Mouse (Mus musculus) embryonic facial prominence, embryonic 11.5 days (tissue): Measurements from ENCODE around the gene Robo1. TPM values are rescaled to one million over a fixed set of nuclear protein-coding genes. Genes with fewer than 3 reads are reported as not detected.
A peak's percentile ranks its signal among the peaks of the same experiment; 100 is the strongest.

ENCODE experiments used
- ATAC-seq: fragments of 200-750 bp; cut with Nextera tagmentation; replicated peaks from 2 replicates; pipeline ENCODE4 v1.8.0; 2017; ENCODE audit warnings: low read depth; ENCODE audit not compliant: insufficient number of reproducible peaks, low FRiP score, low TSS enrichment
- DNase-seq: peaks from one replicate; pipeline ENCODE4 v3.0.0-alpha.2; 2015; ENCODE audit warnings: low spot score
- H3K27ac ChIP-seq: fragments of 300-500 bp; sonication (generic); replicated peaks from 2 replicates; pipeline ENCODE4 v1.5.1; 2014; ENCODE audit warnings: mild to moderate bottlenecking, low read depth, low read length, control low read depth
- H3K27me3 ChIP-seq: fragments of 300-500 bp; sonication (generic); 2 replicates; pipeline ENCODE4 v1.6.1; 2014; ENCODE audit warnings: mild to moderate bottlenecking, low read length, moderate library complexity, mixed read lengths; ENCODE audit not compliant: control insufficient read depth, insufficient read depth
- H3K36me3 ChIP-seq: fragments of 300-500 bp; sonication (generic); replicated peaks from 2 replicates; pipeline ENCODE4 v1.6.1; 2014; ENCODE audit warnings: low read depth, mild to moderate bottlenecking, low read length, moderate library complexity, mixed read lengths; ENCODE audit not compliant: control insufficient read depth, insufficient read depth
- H3K4me1 ChIP-seq: fragments of 300-500 bp; sonication (generic); 2 replicates; pipeline ENCODE4 v1.6.1; 2014; ENCODE audit warnings: low read length, mixed read lengths; ENCODE audit not compliant: control insufficient read depth, insufficient read depth
- H3K4me2 ChIP-seq: fragments of 300-500 bp; sonication (generic); 2 replicates; pipeline ENCODE4 v1.6.1; 2014; ENCODE audit warnings: low read depth, mild to moderate bottlenecking, control low read depth, low read length, moderate library complexity
- H3K4me3 ChIP-seq: fragments of 300-500 bp; sonication (generic); 2 replicates; pipeline ENCODE4 v1.5.1; 2014; ENCODE audit warnings: low read depth, low read length, control low read depth
- H3K9ac ChIP-seq: fragments of 300-500 bp; sonication (generic); replicated peaks from 2 replicates; pipeline ENCODE4 v1.6.1; 2014; ENCODE audit warnings: mild to moderate bottlenecking, control low read depth, low read length
- H3K9me3 ChIP-seq: fragments of 300-500 bp; sonication (generic); replicated peaks from 2 replicates; pipeline ENCODE4 v1.6.1; 2016; ENCODE audit warnings: mild to moderate bottlenecking, low read length, inconsistent platforms, mixed read lengths; ENCODE audit not compliant: control insufficient read depth
- WGBS: fragments of 180-500 bp; shearing (Covaris S2); extraction: QIAGEN DNeasy Blood & Tissue Kit; methylation state at CpG from one replicate; pipeline ENCODE4 v1.1.7; 2014; 5-methylcytosine and 5-hydroxymethylcytosine counted together
- polyA plus RNA-seq: library from polyadenylated mRNA; unstranded; fragments of >200 nt; fragmentation: Nextera tagmentation; extraction: Ambion mirVana; gene quantifications from 2 replicates; pipeline ENCODE4 v1.2.1, GENCODE M21; 2014

The Robo1 gene
- polyA plus RNA-seq, 1 experiment from 2014 or later: 50.0 TPM

DNA sequence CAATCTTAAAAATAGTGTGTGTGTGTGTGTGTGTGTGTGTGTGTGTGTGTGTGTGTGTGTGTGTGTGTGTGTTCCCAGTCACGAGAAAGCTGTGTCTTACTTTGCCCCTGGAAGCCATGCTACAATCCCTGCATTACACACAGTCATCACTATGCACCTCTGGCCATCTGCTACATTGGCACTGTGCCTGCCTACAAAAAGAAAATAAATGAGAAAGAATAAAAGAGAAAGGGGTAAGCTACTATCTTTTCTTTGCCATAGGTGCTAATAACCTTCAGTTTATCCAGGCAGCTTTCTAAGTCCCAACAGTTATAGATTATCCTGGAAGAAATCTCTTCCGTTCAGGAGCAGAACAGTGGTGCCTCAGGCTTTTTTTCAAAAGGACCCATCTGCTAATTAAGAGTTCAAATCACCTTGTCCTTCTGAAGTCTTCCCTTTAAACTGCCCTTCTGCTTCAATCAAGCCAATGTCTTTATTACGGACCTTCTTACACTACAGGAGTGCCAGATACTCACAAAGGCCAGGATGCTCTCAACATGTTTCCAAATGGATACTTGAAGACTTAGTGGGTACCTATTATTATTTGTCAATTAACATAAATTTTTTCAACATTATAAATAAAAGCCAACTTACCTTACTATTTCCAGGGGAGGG is 277.2 kb downstream of the Robo1 start:
- H3K4me1 ChIP-seq: no peaks in the 10 kb centered on the region
- H3K4me2 ChIP-seq: no peak overlapping the region
- no peaks in the 10 kb centered on the region for H3K27me3 ChIP-seq
- H3K4me3 ChIP-seq: no peak overlapping the region
- H3K36me3 ChIP-seq: no peaks in the 10 kb centered on the region
- no peak overlapping the region for H3K9ac ChIP-seq
- DNase-seq: no peak
- no peak overlapping the region for H3K27ac ChIP-seq
- no peaks in the 10 kb centered on the region for H3K9me3 ChIP-seq
- no peak for ATAC-seq
- 65% methylated on average over 3 of the region's 3 CpGs for WGBS

DNA sequence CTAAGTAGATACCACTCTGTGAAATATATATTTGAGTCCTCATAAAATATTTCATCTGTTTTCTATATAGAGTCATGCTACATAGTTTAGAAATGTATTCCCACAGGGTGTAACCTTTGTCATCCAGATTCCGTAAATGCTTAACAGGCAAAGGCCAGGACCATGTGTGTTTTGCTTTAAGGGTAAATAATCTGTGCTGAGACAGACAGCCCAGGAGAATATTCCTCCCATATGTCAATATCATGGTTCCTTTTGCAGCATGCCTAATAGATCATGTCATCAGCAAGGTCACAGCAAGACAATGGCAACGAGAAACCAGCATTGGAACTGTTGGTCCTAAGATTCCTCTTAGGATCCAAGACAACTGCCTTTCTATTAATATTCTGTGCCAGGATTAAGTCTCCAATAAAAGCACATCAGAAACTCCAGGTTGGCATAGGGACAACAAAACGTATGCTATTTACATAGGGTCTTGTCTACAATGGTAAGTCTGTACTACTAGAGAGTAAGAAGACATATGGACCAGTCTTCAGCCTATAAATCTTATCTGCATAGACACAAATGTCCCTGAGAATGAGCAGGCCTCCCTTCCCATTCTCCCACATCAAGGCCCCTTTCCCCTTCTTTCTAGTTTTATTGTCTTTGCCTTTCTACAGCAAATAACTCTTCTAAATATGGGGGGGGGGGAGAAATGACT is 279.4 kb downstream of the Robo1 start:
- Histone ChIP-seq H3K9ac (no peak overlapping the region), H3K4me3 (no peak overlapping the region), H3K4me1 (no peaks in the 10 kb centered on the region), H3K27me3 (no peaks in the 10 kb centered on the region), H3K9me3 (no peaks in the 10 kb centered on the region), H3K27ac (no peak overlapping the region), H3K36me3 (no peaks in the 10 kb centered on the region), H3K4me2 (no peak overlapping the region)
- WGBS: 43% methylated on average over 3 of the region's 3 CpGs
- ATAC-seq (0 out of 2 replicates have a peak, but pooled peaks have one; percentile 39), DNase-seq (peak; percentile 53)

DNA sequence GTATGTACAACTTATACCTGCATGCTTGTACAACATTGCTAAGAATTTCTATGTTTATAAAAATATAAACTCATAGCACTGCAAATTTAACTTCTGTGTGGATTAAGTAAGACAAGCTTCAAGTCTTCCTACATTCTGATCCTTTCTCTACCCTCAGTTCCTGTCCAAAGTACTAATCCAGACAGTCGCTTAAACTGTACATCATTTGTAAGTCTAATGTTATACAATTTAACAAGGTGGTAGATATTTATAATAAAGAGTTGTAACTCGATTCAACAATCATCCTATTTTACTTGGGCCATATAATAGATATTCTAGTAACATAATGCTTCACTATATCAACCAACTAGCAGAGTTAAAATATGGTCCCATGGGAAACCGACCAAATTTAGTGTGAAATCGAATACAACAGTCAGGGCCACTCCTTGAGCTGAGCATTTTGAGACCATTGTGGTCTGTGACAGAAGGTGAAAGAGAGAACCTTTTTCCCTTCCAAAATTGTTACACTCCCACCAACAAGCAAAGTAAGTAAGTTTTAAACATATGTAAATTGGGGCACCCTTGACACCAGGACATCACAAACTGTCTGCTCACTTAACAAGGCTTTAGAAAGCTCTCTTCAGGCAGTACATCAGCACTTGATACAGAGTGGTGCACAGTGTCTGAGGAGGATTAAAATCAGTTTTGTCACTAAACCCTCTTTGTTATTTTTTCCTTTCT is 295.5 kb downstream of the Robo1 start:
- no peak overlapping the region for H3K4me3 ChIP-seq
- no peaks in the 10 kb centered on the region for H3K9me3 ChIP-seq
- no peak for DNase-seq
- no peaks in the 10 kb centered on the region for H3K36me3 ChIP-seq
- 71% methylated on average over 4 of the region's 4 CpGs for WGBS
- H3K27me3 ChIP-seq: no peaks in the 10 kb centered on the region
- no peak overlapping the region for H3K9ac ChIP-seq
- H3K4me1 ChIP-seq: no peaks in the 10 kb centered on the region
- H3K27ac ChIP-seq: no peak overlapping the region
- ATAC-seq: no peak
- H3K4me2 ChIP-seq: no peak overlapping the region

DNA sequence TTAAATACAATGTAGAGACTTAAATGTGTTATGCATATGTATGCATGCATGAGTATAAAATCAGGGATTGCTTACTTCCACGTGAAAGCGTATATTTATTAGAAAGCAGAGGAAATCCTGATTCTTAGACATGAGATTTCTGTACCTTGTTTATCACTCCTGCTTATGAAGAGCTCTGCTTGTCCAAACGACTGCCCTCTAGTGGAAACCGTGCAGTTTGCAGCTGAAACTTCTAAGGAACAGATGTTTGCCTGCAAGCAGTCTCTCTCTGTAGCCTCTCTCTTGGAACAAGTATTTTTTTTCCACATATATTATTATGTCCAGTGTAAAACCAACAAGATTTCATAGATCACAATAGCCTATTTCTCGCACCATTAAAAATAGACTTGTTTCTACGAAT is 297.0 kb downstream of the Robo1 start:
- ATAC-seq: no peak
- Histone ChIP-seq H3K4me3 (no peak overlapping the region), H3K9me3 (no peaks in the 10 kb centered on the region), H3K27ac (no peak overlapping the region), H3K4me2 (no peak overlapping the region), H3K27me3 (no peaks in the 10 kb centered on the region), H3K36me3 (no peaks in the 10 kb centered on the region), H3K4me1 (no peaks in the 10 kb centered on the region), H3K9ac (no peak overlapping the region)
- DNase-seq: peak; percentile 93
- WGBS: 21% methylated on average over 6 of the region's 6 CpGs

DNA sequence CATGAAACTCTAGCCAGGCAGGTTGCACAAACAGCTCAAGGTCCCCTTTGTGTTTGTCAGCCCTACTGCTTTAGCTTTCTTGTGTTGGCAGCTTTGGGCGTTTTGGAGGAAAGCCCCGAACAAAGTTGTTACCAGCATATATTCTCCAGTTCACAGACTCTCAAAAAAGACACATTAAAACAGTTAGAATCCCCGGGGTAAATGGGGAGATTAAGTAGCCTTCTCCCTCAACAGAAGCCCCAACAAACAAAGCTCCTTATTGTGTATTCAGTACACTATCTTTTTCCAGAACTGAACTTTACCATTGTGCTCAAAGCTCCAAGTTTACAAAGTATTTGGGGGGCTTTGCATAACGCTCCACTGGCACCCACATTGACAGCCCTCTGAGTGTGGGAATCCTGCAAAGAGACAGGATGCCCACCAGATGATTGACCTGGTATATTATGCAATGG is 302.6 kb downstream of the Robo1 start:
- Histone ChIP-seq H3K27me3 (no peaks in the 10 kb centered on the region), H3K4me1 (no peaks in the 10 kb centered on the region), H3K4me2 (no peak overlapping the region), H3K9me3 (no peaks in the 10 kb centered on the region), H3K36me3 (no peaks in the 10 kb centered on the region), H3K27ac (no peak overlapping the region), H3K4me3 (no peak overlapping the region), H3K9ac (no peak overlapping the region)
- 16% methylated on average over 4 of the region's 4 CpGs for WGBS
- no peak for ATAC-seq
- peak; percentile 6 for DNase-seq

- no peak for ATAC-seq
- DNase-seq: peak; percentile 69
- Histone ChIP-seq H3K4me3 (no peak overlapping the region), H3K4me2 (no peak overlapping the region), H3K4me1 (no peaks in the 10 kb centered on the region), H3K36me3 (no peaks in the 10 kb centered on the region), H3K9me3 (no peaks in the 10 kb centered on the region), H3K27me3 (no peaks in the 10 kb centered on the region), H3K9ac (no peak overlapping the region), H3K27ac (no peak overlapping the region)
- 8% methylated on average over 1 of the region's 1 CpGs for WGBS
These were observed 306.8 kb downstream of the Robo1 start for GRCm38 (mm10) chr16:72614898-72615297.

- no peaks in the 10 kb centered on the region for H3K9me3 ChIP-seq
- no peaks in the 10 kb centered on the region for H3K36me3 ChIP-seq
- no peak overlapping the region for H3K27ac ChIP-seq
- DNase-seq (peak; percentile 18), ATAC-seq (0 out of 2 replicates have a peak, but pooled peaks have one; percentile 59)
- H3K4me1 ChIP-seq: no peaks in the 10 kb centered on the region
- no peaks in the 10 kb centered on the region for H3K27me3 ChIP-seq
- 49% methylated on average over 2 of the region's 2 CpGs for WGBS
- no peak overlapping the region for H3K9ac ChIP-seq
- H3K4me3 ChIP-seq: no peak overlapping the region
- no peak overlapping the region for H3K4me2 ChIP-seq
These were observed 307.3 kb downstream of the Robo1 start for GRCm38 (mm10) chr16:72615360-72615759.

DNA sequence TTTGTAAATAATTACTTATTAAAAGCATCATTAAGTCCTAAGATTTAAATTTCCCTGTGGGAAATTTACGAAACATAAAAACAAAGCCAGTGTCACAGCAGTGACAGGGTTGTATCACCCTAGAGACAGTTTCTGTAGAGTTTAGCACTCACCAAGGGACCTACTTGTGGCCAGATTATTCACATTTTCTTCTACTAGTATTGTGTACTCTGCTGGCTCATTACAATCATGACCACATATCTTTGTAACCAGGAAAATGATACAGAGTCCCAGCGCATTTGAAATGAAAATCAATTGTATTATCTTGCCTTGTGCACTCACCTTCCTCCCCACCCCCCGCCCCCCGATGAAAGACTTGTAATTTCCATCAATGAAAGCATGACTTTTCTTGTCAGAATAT is 314.3 kb downstream of the Robo1 start:
- Histone ChIP-seq H3K9me3 (no peaks in the 10 kb centered on the region), H3K9ac (no peak overlapping the region), H3K4me3 (no peak overlapping the region), H3K4me1 (no peaks in the 10 kb centered on the region), H3K4me2 (no peak overlapping the region), H3K36me3 (no peaks in the 10 kb centered on the region), H3K27ac (no peak overlapping the region), H3K27me3 (no peaks in the 10 kb centered on the region)
- no peak for ATAC-seq
- 86% methylated on average over 4 of the region's 4 CpGs for WGBS
- no peak for DNase-seq
